Comparison of ENCODE assay signal across 8 mouse cellular contexts in genomic region chr7:132286630-132287339, GRCm38 (mm10). TPM values are rescaled to one million over a fixed set of nuclear protein-coding genes. Genes with fewer than 3 reads are reported as not detected.
DNase-seq lines count a peak whose midpoint lies in the region; ATAC-seq lines count a peak whose summit lies in the region.

No protein-coding gene starts in this region.

- H3K36me3 ChIP-seq in neural tube, embryonic 11.5 days (ENCODE audit: control insufficient read depth, insufficient read depth, low read length), result no peaks in the 10 kb centered on the region
- no peaks in the 10 kb centered on the region for H3K36me3 ChIP-seq in limb, embryonic 11.5 days (ENCODE audit: control insufficient read depth, insufficient read depth, low read length)
- H3K36me3 ChIP-seq in stomach, embryonic 14.5 days (ENCODE audit: control insufficient read depth, insufficient read depth, low read length), result no peaks in the 10 kb centered on the region; the same call in 1 of the 2 replicates

- peak; percentile 44 to 54 for DNase-seq in cerebellum, postnatal 25 days
- DNase-seq in cerebellum, adult 8-10 months, result no peak
- no peak for DNase-seq in neural tube, embryonic 11.5 days (ENCODE audit: low spot score)
- no peak for DNase-seq in neural tube, embryonic 10.5 days (ENCODE audit: extremely low spot score, low spot score)
- peak; percentile 25 for DNase-seq in limb, embryonic 11.5 days (ENCODE audit: low spot score)
- no peak for DNase-seq in gastrocnemius, adult 18-20 months (ENCODE audit: low spot score)
- no peak for DNase-seq in right cerebral cortex, adult 18-20 months

- H3K4me1 ChIP-seq in neural tube, embryonic 11.5 days (ENCODE audit: control insufficient read depth, insufficient read depth, low read length), result peaks cover 26% of the 10 kb centered on the region
- peaks cover 13% of the 10 kb centered on the region for H3K4me1 ChIP-seq in limb, embryonic 11.5 days (ENCODE audit: control insufficient read depth, insufficient read depth, low read length)
- H3K4me1 ChIP-seq in stomach, embryonic 14.5 days (ENCODE audit: control insufficient read depth, insufficient read depth, low read length), result peaks cover 70% of the 10 kb centered on the region

- H3K27me3 ChIP-seq in neural tube, embryonic 11.5 days (ENCODE audit: control insufficient read depth, insufficient read depth, low read length), result no peaks in the 10 kb centered on the region
- no peaks in the 10 kb centered on the region for H3K27me3 ChIP-seq in limb, embryonic 11.5 days (ENCODE audit: control insufficient read depth, insufficient read depth, low read length)
- no peaks in the 10 kb centered on the region for H3K27me3 ChIP-seq in stomach, embryonic 14.5 days (ENCODE audit: control insufficient read depth, insufficient read depth, low read length)

- H3K9me3 ChIP-seq in neural tube, embryonic 11.5 days (ENCODE audit: control insufficient read depth, low read length), result no peaks in the 10 kb centered on the region
- H3K9me3 ChIP-seq in limb, embryonic 11.5 days (ENCODE audit: control insufficient read depth, low read length), result no peaks in the 10 kb centered on the region
- H3K9me3 ChIP-seq in stomach, embryonic 14.5 days (ENCODE audit: control insufficient read depth, low read depth, low read length), result no peaks in the 10 kb centered on the region

- no peak for ATAC-seq in neural tube, embryonic 11.5 days (ENCODE audit: insufficient read depth, low FRiP score, low TSS enrichment)
- ATAC-seq in limb, embryonic 11.5 days (ENCODE audit: insufficient number of reproducible peaks, low FRiP score, low TSS enrichment, low read depth), result no peak
- ATAC-seq in stomach, embryonic 14.5 days (ENCODE audit: insufficient number of reproducible peaks, insufficient read depth, low FRiP score, low read depth), result peak; percentile 81

- 0 out of 2 replicates have a peak overlapping the region, but pooled peaks have one; percentile 20 for H3K27ac ChIP-seq in neural tube, embryonic 11.5 days (ENCODE audit: low read depth, low read length)
- H3K27ac ChIP-seq in limb, embryonic 11.5 days (replicated peaks; ENCODE audit: low read depth, low read length), result no peak overlapping the region
- H3K27ac ChIP-seq in stomach, embryonic 14.5 days (ENCODE audit: low read length), result peak overlapping the region; percentile 83

- H3K4me3 ChIP-seq in neural tube, embryonic 11.5 days (ENCODE audit: low read depth, low read length), result no peak overlapping the region
- H3K4me3 ChIP-seq in limb, embryonic 11.5 days (ENCODE audit: low read depth, low read length), result no peak overlapping the region
- no peak overlapping the region for H3K4me3 ChIP-seq in stomach, embryonic 14.5 days (ENCODE audit: low read depth, low read length)

- H3K4me2 ChIP-seq in neural tube, embryonic 11.5 days (ENCODE audit: low read depth), result no peak overlapping the region
- H3K4me2 ChIP-seq in limb, embryonic 11.5 days (ENCODE audit: low read depth, severe bottlenecking), result no peak overlapping the region
- peak overlapping the region; percentile 16; the same call in 1 of the 2 replicates for H3K4me2 ChIP-seq in stomach, embryonic 14.5 days (replicated peaks; ENCODE audit: low read depth, low read length)

- 45% methylated on average over 14 of the region's 14 CpGs for WGBS in neural tube, embryonic 11.5 days
- 21% methylated on average over 14 of the region's 14 CpGs for WGBS in limb, embryonic 11.5 days
- WGBS in stomach, embryonic 14.5 days, result 11% methylated on average over 14 of the region's 14 CpGs

- H3K9ac ChIP-seq in neural tube, embryonic 11.5 days (ENCODE audit: low read length), result no peak overlapping the region
- no peak overlapping the region for H3K9ac ChIP-seq in limb, embryonic 11.5 days (ENCODE audit: low read length)
- no peak overlapping the region for H3K9ac ChIP-seq in stomach, embryonic 14.5 days (replicated peaks; ENCODE audit: low read depth, low read length)

RNA-seq across cellular contexts. Expression of gene Chst15, which starts 30.2 kb away (rescaled TPM):
- 29.8 and 31.3 TPM in 2 replicates for polyA plus RNA-seq in neural tube, embryonic 11.5 days (2014; fragmentation: Nextera tagmentation; extraction: Ambion mirVana)
- 9.7 and 11.0 TPM in 2 replicates for polyA plus RNA-seq in limb, embryonic 11.5 days (2014; fragmentation: Nextera tagmentation; extraction: Ambion mirVana)
- polyA plus RNA-seq in stomach, embryonic 14.5 days (2014; fragmentation: Nextera tagmentation; extraction: Ambion mirVana), result 30.2 and 30.8 TPM in 2 replicates
- total RNA-seq in gastrocnemius, adult 18-20 months (2021), result 1 to 10 TPM; 1.6 to 2.0 TPM

Comparison
In these comparisons a context has a peak if more than half of its experiments do, and no peak if none do; other contexts are left out.
1. DNase-seq: peak in cerebellum, postnatal 25 days (2 of 2) and limb, embryonic 11.5 days (single experiment); none in cerebellum, adult 8-10 months (single experiment), neural tube, embryonic 11.5 days (single experiment), neural tube, embryonic 10.5 days (single experiment), gastrocnemius, adult 18-20 months (single experiment) and right cerebral cortex, adult 18-20 months (single experiment).